Mouse (Mus musculus) testis, adult 2 months (tissue): ENCODE measurements around the gene Ddx19b.

Experiments
- CTCF ChIP-seq: fragments of 200-500 bp; IDR thresholded peaks from 2 replicates; pipeline ENCODE4 v1.5.1; 2012; ENCODE audit warnings: low read depth, mild to moderate bottlenecking, inconsistent platforms, low read length, moderate library complexity; ENCODE audit not compliant: control insufficient read depth, insufficient read depth, insufficient replicate concordance
- POLR2A ChIP-seq: fragments of 200-500 bp; IDR thresholded peaks from 2 replicates; pipeline ENCODE4 v1.6.1; 2012; ENCODE audit warnings: low read depth, mild to moderate bottlenecking, inconsistent platforms, low read length, moderate library complexity; ENCODE audit not compliant: control insufficient read depth

DNA sequence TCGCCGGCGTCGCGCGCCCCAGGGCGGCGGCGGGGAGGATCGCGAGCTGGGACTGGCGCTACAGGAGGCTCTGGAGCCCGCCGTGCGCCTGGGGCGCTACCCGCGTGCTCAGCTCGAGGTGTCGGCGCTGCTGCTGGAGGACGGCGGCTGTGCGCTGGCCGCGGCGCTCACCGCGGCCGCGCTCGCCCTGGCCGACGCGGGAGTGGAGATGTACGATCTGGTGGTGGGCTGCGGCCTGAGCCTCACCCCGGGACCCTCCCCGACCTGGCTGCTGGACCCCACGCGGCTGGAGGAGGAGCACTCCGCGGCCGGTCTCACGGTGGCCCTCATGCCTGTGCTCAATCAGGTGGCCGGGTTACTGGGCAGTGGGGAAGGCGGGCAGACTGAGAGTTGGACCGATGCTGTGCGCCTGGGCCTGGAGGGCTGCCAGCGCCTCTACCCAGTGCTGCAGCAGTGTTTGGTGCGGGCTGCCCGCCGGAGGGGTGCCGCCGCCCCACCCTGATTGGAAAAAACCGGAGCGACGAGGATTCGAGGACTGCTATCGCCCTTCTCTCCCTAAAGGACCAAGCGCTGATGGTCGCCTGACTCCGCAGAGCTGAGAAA is 25.2 kb upstream of the Ddx19b start:
- TF ChIP-seq POLR2A: no peak
- TF ChIP-seq CTCF: no peak
